Mouse (Mus musculus) thymus, adult 2 months (tissue): ENCODE measurements at regions not wholly inside any gene's neighbourhood (a gene's known extent, or its start where the extent isn't known, plus 50 kb on each side); places are given as distances from the start of the nearest gene placed in this dataset.

ENCODE experiments used
- DNase-seq: peaks from one replicate; pipeline ENCODE4 v3.0.0; 2021
- H3K27ac ChIP-seq: fragments of 200-500 bp; 2 replicates; pipeline ENCODE4 v1.5.1; 2012; ENCODE audit warnings: low read length, control low read depth; ENCODE audit not compliant: control insufficient read depth, insufficient read depth
- H3K27me3 ChIP-seq: fragments of 200-500 bp; 2 replicates; pipeline ENCODE4 v1.6.1; 2012; ENCODE audit warnings: mild to moderate bottlenecking, low read length, moderate library complexity, mixed read lengths; ENCODE audit not compliant: control insufficient read depth, insufficient read depth
- H3K36me3 ChIP-seq: fragments of 200-500 bp; 2 replicates; pipeline ENCODE4 v1.6.1; 2012; ENCODE audit warnings: mild to moderate bottlenecking, low read length, moderate library complexity; ENCODE audit not compliant: control insufficient read depth, insufficient read depth
- H3K4me1 ChIP-seq: fragments of 200-500 bp; replicated peaks from 2 replicates; pipeline ENCODE4 v1.6.1; 2012; ENCODE audit warnings: low read length; ENCODE audit not compliant: control insufficient read depth, insufficient read depth
- H3K4me3 ChIP-seq: fragments of 200-500 bp; 2 replicates; pipeline ENCODE4 v1.5.1; 2012; ENCODE audit warnings: mild to moderate bottlenecking, low read length, control low read depth, moderate library complexity; ENCODE audit not compliant: control insufficient read depth, insufficient read depth
- CTCF ChIP-seq: fragments of 200-500 bp; IDR thresholded peaks from 2 replicates; pipeline ENCODE4 v1.5.1; 2012; ENCODE audit warnings: mild to moderate bottlenecking, control low read depth, low read length, moderate library complexity, borderline replicate concordance; ENCODE audit not compliant: control insufficient read depth, poor library complexity, insufficient read depth; ENCODE audit errors: extremely low read depth
- POLR2A ChIP-seq: fragments of 200-500 bp; IDR thresholded peaks from 2 replicates; pipeline ENCODE4 v1.6.1; 2012; ENCODE audit warnings: mild to moderate bottlenecking, low read length, control low read depth, moderate library complexity; ENCODE audit not compliant: control insufficient read depth, poor library complexity, insufficient read depth; ENCODE audit errors: extremely low read depth
- WGBS: fragments of 180-500 bp; shearing (Covaris S2); methylation state at CpG from one replicate; pipeline ENCODE4 v1.1.7; 2018; 5-methylcytosine and 5-hydroxymethylcytosine counted together

DNA sequence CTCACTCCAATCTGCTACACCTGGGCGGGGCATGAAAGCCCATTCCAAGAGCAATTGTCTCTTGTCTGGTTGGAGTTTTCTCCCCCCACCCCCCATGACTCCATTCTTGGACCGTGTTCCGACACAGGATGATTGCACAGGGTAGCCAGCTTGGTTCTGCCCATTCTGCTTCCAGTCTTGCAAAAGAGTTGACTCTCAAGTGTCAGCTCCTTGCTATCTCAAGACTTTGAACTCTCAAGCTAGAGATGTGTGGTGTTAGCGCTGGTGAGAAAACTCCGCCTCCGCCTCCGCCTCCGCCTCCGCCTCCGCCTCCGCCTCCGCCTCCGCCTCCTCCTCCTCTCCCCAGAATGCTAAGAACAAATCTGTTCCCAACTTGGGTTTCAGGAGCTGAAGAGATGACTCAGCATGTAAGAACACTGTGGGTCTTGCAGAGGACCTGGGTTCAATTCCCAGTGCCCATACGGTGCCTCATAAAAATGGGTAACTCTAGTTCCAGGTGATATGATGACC, 135.1 kb downstream of the Bcat1 start:
- no peaks in the 10 kb centered on the region for H3K4me1 ChIP-seq
- DNase-seq: no peak
- TF ChIP-seq POLR2A (no peak), CTCF (no peak)
- no peaks in the 10 kb centered on the region for H3K27me3 ChIP-seq
- H3K4me3 ChIP-seq: no peak overlapping the region
- H3K27ac ChIP-seq: no peak overlapping the region
- H3K36me3 ChIP-seq: no peaks in the 10 kb centered on the region
- WGBS: 99% methylated on average over 14 of the region's 14 CpGs

DNA sequence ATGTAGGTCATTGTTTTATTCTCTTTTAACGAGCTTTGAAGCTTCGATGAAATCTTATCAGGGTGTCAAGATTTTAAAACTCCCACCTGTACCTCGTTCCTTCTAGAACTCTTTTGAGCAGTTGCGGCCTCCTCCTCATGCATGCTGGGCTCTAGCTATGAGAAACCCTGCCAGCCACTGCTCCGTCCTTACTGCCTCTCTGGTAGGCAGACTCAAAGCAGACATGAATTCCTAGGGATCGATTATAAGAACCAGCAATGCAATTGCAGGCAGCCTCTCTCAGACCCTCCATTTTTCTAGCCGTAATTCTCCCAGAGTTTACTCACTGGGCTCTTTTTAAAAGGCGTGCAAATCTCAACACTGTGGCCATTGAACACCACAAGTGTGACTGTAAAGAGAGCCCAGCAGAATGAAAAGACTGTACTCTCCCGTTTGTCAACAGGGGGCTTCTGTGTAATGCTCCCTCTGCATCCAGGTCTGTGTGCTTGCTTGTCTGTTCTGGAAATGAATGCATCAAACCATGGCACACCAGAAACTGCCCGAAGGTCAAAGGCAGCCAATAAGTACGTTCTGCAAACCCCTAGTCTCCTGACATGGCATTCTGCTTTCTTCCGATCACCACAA, 137.3 kb downstream of the Bcat1 start:
- DNase-seq: no peak
- TF ChIP-seq CTCF (no peak), POLR2A (no peak)
- Histone ChIP-seq H3K27me3 (no peaks in the 10 kb centered on the region), H3K4me3 (no peak overlapping the region), H3K4me1 (no peaks in the 10 kb centered on the region), H3K36me3 (no peaks in the 10 kb centered on the region), H3K27ac (no peak overlapping the region)
- 94% methylated on average over 12 of the region's 12 CpGs for WGBS

GRCm38 (mm10) chr6:144937211-144937610, 138.8 kb downstream of the Bcat1 start:
- no peaks in the 10 kb centered on the region for H3K36me3 ChIP-seq
- H3K27ac ChIP-seq: no peak overlapping the region
- TF ChIP-seq POLR2A (no peak), CTCF (no peak)
- WGBS: 94% methylated on average over 7 of the region's 7 CpGs
- H3K4me3 ChIP-seq: no peak overlapping the region
- H3K27me3 ChIP-seq: no peaks in the 10 kb centered on the region
- H3K4me1 ChIP-seq: no peaks in the 10 kb centered on the region
- no peak for DNase-seq

GRCm38 (mm10) chr6:144933722-144934235, 142.2 kb downstream of the Bcat1 start:
- TF ChIP-seq POLR2A (no peak), CTCF (no peak)
- 88% methylated on average over 6 of the region's 6 CpGs for WGBS
- Histone ChIP-seq H3K36me3 (no peaks in the 10 kb centered on the region), H3K27ac (no peak overlapping the region), H3K27me3 (no peaks in the 10 kb centered on the region), H3K4me3 (no peak overlapping the region), H3K4me1 (no peaks in the 10 kb centered on the region)
- no peak for DNase-seq

DNA sequence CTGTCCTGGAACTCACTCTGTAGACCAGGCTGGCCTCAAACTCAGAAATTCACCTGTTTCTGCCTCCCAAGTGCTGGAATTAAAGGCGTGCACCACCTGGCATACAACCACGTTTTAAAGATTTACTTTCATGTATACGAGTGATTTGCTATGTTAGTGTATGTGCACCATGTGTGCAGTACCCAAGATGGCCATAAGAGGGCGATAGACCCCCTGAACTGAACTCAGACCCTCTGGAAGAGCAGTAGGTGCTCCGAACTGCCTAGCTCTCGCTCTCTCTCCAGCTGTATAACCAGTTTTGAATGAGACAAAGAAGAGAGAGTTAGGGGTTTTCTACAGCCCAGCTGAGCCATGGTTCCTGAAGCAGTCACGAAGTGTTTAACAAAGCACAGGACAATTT, 143.6 kb downstream of the Bcat1 start:
- H3K27me3 ChIP-seq: no peaks in the 10 kb centered on the region
- 91% methylated on average over 7 of the region's 7 CpGs for WGBS
- H3K36me3 ChIP-seq: no peaks in the 10 kb centered on the region
- TF ChIP-seq POLR2A: no peak
- TF ChIP-seq CTCF: no peak
- H3K27ac ChIP-seq: no peak overlapping the region
- no peak overlapping the region for H3K4me3 ChIP-seq
- H3K4me1 ChIP-seq: no peaks in the 10 kb centered on the region
- DNase-seq: no peak

DNA sequence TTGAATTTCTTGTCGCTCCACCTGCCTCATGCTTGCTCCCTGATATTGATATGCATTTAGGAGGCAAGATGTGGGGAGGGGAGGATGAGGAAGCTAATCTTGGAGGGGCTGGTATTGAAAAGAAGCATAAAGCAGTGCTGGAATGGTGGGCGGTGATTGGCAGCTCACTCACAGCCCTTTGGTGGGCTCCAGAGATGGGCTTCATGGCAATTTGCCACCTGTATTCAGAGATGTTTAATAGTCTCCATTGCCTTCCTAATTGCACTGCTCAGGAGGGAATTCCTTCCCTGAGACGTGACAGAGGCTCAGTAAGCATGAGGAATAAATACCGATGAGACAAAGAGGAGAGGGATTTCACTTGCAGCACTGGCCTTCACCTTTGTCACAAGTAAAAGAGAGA, 146.0 kb downstream of the Bcat1 start:
- no peak overlapping the region for H3K4me3 ChIP-seq
- no peak for DNase-seq
- WGBS: 97% methylated on average over 4 of the region's 4 CpGs
- TF ChIP-seq POLR2A (no peak), CTCF (no peak)
- no peak overlapping the region for H3K27ac ChIP-seq
- H3K36me3 ChIP-seq: no peaks in the 10 kb centered on the region
- no peaks in the 10 kb centered on the region for H3K4me1 ChIP-seq
- H3K27me3 ChIP-seq: no peaks in the 10 kb centered on the region
